Mouse (Mus musculus) myocyte (in vitro differentiated cells): ENCODE measurements at regions not wholly inside any gene's neighbourhood (a gene's known extent, or its start where the extent isn't known, plus 50 kb on each side); places are given as distances from the start of the nearest gene placed in this dataset.

ENCODE experiments used
- POLR2A ChIP-seq: IDR thresholded peaks from one replicate; pipeline ENCODE4 v1.6.1; 2011; ENCODE audit warnings: low read depth, mild to moderate bottlenecking, control low read depth, moderate library complexity; ENCODE audit not compliant: insufficient read length
- POLR2AphosphoS2 ChIP-seq: IDR thresholded peaks from one replicate; pipeline ENCODE4 v1.6.1; 2011; ENCODE audit warnings: low read depth, control low read depth; ENCODE audit not compliant: insufficient read length
- TCF12 ChIP-seq: IDR thresholded peaks from one replicate; pipeline ENCODE4 v1.6.1; 2011; ENCODE audit warnings: mild to moderate bottlenecking, control low read depth; ENCODE audit not compliant: poor library complexity, insufficient read depth, severe bottlenecking
- USF1 ChIP-seq: IDR thresholded peaks from one replicate; pipeline ENCODE4 v1.6.1; 2011; ENCODE audit warnings: low read depth, mild to moderate bottlenecking, control low read depth, moderate library complexity

- TF ChIP-seq USF1 (no peak), POLR2AphosphoS2 (no peak), POLR2A (no peak), TCF12 (no peak)
Measured at GRCm38 (mm10) chr1:76276148-76276547, 730.1 kb downstream of the Slc4a3 start.
